In the genomic region with DNA sequence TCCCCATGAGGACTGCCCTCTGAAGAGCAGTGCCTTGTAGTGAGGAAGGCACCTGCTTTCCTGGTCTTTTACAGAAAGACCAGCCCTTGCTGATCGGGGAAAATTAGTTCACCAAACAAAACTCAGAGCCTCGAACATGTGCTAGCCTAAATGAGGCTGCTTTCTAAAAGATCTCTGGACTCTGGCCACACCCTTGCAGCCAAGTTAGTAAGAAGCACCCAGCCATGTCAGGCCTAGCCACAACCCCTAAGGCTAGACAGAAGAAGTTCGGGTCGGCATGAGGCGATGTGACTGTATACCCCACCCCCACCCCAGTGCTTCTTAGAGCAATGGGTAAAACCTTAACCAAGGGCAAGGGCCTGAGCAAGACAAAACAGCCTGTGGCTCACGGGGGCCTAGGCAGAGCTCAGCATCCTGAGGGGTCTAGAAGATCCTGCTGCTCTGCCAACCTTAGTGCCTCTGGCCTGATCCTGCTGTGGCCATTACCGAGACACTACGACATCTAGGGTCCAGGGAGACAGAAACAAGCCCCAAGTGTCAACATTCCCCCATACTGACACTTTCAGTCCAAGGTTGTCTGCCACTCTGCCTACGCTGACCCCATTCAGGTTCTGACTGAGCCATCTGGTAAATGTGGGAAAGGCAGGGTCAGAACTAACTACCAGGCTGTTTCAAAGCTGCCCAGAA, we compare ENCODE assay signal across 8 mouse cellular contexts. TPM values are rescaled to one million over a fixed set of nuclear protein-coding genes. Genes with fewer than 3 reads are reported as not detected.
DNase-seq lines count a peak whose midpoint lies in the region; ATAC-seq and TF ChIP-seq lines count a peak whose summit lies in the region.

No protein-coding gene starts in this region.

- no peak for TF ChIP-seq EP300 in liver, embryonic 14.5 days (IDR thresholded peaks at IDR 0.05; ENCODE audit: low read depth)

- 13% methylated on average over 9 of the region's 9 CpGs for WGBS in liver, embryonic 14.5 days (ENCODE audit: insufficient replicate concordance)

- peak overlapping the region; percentile 98 for H3K4me3 ChIP-seq in gastrocnemius, adult 2 months
- H3K4me3 ChIP-seq in cortical plate, adult 2 months (ENCODE audit: insufficient read depth, low read length): peak overlapping the region; percentile 68; the same call in 1 of the 2 replicates
- peak overlapping the region; percentile 55 to 64 for H3K4me3 ChIP-seq in liver, embryonic 14.5 days (ENCODE audit: insufficient read depth in 1 of 2, low read depth in 2 of 2, low read length in 2 of 2)

- no peak for ATAC-seq in liver, embryonic 14.5 days (ENCODE audit: insufficient read depth)
- no peak for ATAC-seq in monocyte, adult 5-6 weeks (replicated peaks; ENCODE audit: insufficient number of reproducible peaks, low FRiP score, low TSS enrichment, poor library complexity, severe bottlenecking)

- H3K4me2 ChIP-seq in liver, embryonic 14.5 days (ENCODE audit: low read depth): peak overlapping the region; percentile 99

- H3K9ac ChIP-seq in liver, embryonic 14.5 days (replicated peaks): peak overlapping the region; percentile 61

- DNase-seq in gastrocnemius, adult 2 months: no peak
- DNase-seq in gastrocnemius, postnatal 25 days: no peak
- DNase-seq in induced T-regulatory cell, adult 2 months (ENCODE audit: low read depth): peak; percentile 43
- no peak for DNase-seq in liver, embryonic 14.5 days (ENCODE audit: low read depth in 3 of 3, low spot score in 3 of 3)
- no peak for DNase-seq in urinary bladder, postnatal 4 days (ENCODE audit: low spot score in 2 of 2)
- no peak for DNase-seq in frontal cortex, postnatal 36 days (ENCODE audit: low spot score in 2 of 2)

- H3K27ac ChIP-seq in gastrocnemius, adult 2 months: peak overlapping the region; percentile 58
- H3K27ac ChIP-seq in cortical plate, adult 2 months (ENCODE audit: insufficient read depth, low read length): no peak overlapping the region
- peak overlapping the region; percentile 19 for H3K27ac ChIP-seq in liver, embryonic 14.5 days

- peaks cover 12% of the 10 kb centered on the region for H3K4me1 ChIP-seq in cortical plate, adult 2 months (ENCODE audit: control insufficient read depth, insufficient read depth, low read length)
- H3K4me1 ChIP-seq in liver, embryonic 14.5 days (replicated peaks; ENCODE audit: control insufficient read depth in 2 of 2, insufficient read depth in 2 of 2, low read length in 1 of 2): peaks cover 62 to 78% of the 10 kb centered on the region in 2 experiments

- no peaks in the 10 kb centered on the region for H3K9me3 ChIP-seq in liver, embryonic 14.5 days (ENCODE audit: control insufficient read depth, low read length)

- H3K27me3 ChIP-seq in liver, embryonic 14.5 days (ENCODE audit: control insufficient read depth, insufficient read depth, low read length): no peaks in the 10 kb centered on the region

- TF ChIP-seq CTCF in gastrocnemius, adult 2 months (IDR thresholded peaks at IDR 0.05): no peak
- no peak for TF ChIP-seq CTCF in cortical plate, adult 2 months (IDR thresholded peaks at IDR 0.05; ENCODE audit: extremely low read depth, insufficient read depth, low read length)
- TF ChIP-seq CTCF in liver, embryonic 14.5 days (IDR thresholded peaks at IDR 0.05; ENCODE audit: low read depth): no peak

- H3K36me3 ChIP-seq in liver, embryonic 14.5 days (replicated peaks; ENCODE audit: control insufficient read depth, insufficient read depth, low read depth): no peaks in the 10 kb centered on the region

- no peak for TF ChIP-seq POLR2A in cortical plate, adult 2 months (IDR thresholded peaks at IDR 0.05; ENCODE audit: extremely low read depth, insufficient read depth, low read length)

- intact Hi-C loops in gastrocnemius, adult 2 months (cut with DNase I): loop anchor here (1.0 kb wide), 1 partner anchor 10 kb away; no protein-coding TSS in a partner anchor

RNA-seq across cellular contexts. Expression of a gene that starts 10.1 kb away (rescaled TPM):
- 10 to 100 TPM in 1 of 2 experiments, 1 to 10 TPM in 1; 7.1 to 14.0 TPM for total RNA-seq in gastrocnemius, adult 2 months (2021)
- 10 to 100 TPM in 1 of 2 experiments, 1 to 10 TPM in 1; 8.4 to 13.0 TPM for total RNA-seq in gastrocnemius, postnatal 25 days (2021)
- 34.2 and 35.7 TPM in 2 replicates for polyA plus RNA-seq in cortical plate, adult 2 months (2012; rRNA removed)
- polyA plus RNA-seq in liver, embryonic 14.5 days (2012; rRNA removed): 22.7 and 26.3 TPM in 2 replicates
- 11.1 and 13.8 TPM in 2 replicates for polyA plus RNA-seq in liver, embryonic 14.5 days (2014; fragmentation: Nextera tagmentation; extraction: Ambion mirVana)
- 332 to 455 TPM (median 337 TPM) in 3 replicates for total RNA-seq in monocyte, adult 5-6 weeks (2017)

RNA-seq across cellular contexts. Expression of a gene that starts 22.7 kb away (rescaled TPM):
- not detected for total RNA-seq in gastrocnemius, adult 2 months (2021)
- total RNA-seq in gastrocnemius, postnatal 25 days (2021): not detected
- polyA plus RNA-seq in cortical plate, adult 2 months (2012; rRNA removed): not detected in 2 replicates
- polyA plus RNA-seq in liver, embryonic 14.5 days (2012; rRNA removed): not detected in 2 replicates
- not detected in 2 replicates for polyA plus RNA-seq in liver, embryonic 14.5 days (2014; fragmentation: Nextera tagmentation; extraction: Ambion mirVana)
- total RNA-seq in monocyte, adult 5-6 weeks (2017): not detected in 3 replicates

RNA-seq across cellular contexts. Expression of a gene that starts 37.2 kb away (rescaled TPM):
- total RNA-seq in gastrocnemius, adult 2 months (2021): not detected
- total RNA-seq in gastrocnemius, postnatal 25 days (2021): not detected
- 44.6 and 48.1 TPM in 2 replicates for polyA plus RNA-seq in cortical plate, adult 2 months (2012; rRNA removed)
- polyA plus RNA-seq in liver, embryonic 14.5 days (2012; rRNA removed): not detected in 2 replicates
- not detected in 2 replicates for polyA plus RNA-seq in liver, embryonic 14.5 days (2014; fragmentation: Nextera tagmentation; extraction: Ambion mirVana)
- total RNA-seq in monocyte, adult 5-6 weeks (2017): not detected in 3 replicates

RNA-seq across cellular contexts. Expression of a gene that starts 40.2 kb away (rescaled TPM):
- total RNA-seq in gastrocnemius, adult 2 months (2021): not detected
- total RNA-seq in gastrocnemius, postnatal 25 days (2021): not detected
- not detected in 2 replicates for polyA plus RNA-seq in cortical plate, adult 2 months (2012; rRNA removed)
- 0.06 and 0.11 TPM in 2 replicates for polyA plus RNA-seq in liver, embryonic 14.5 days (2012; rRNA removed)
- polyA plus RNA-seq in liver, embryonic 14.5 days (2014; fragmentation: Nextera tagmentation; extraction: Ambion mirVana): 0.11 and 0.18 TPM in 2 replicates
- total RNA-seq in monocyte, adult 5-6 weeks (2017): not detected in 3 replicates

RNA-seq across cellular contexts. Expression of a gene that starts 44.4 kb away (rescaled TPM):
- under 1 TPM; 0.36 to 0.53 TPM for total RNA-seq in gastrocnemius, adult 2 months (2021)
- under 1 TPM; 0.21 to 0.31 TPM for total RNA-seq in gastrocnemius, postnatal 25 days (2021)
- polyA plus RNA-seq in cortical plate, adult 2 months (2012; rRNA removed): 0.08 and 0.13 TPM in 2 replicates
- polyA plus RNA-seq in liver, embryonic 14.5 days (2012; rRNA removed): 0.13 and 0.15 TPM in 2 replicates
- polyA plus RNA-seq in liver, embryonic 14.5 days (2014; fragmentation: Nextera tagmentation; extraction: Ambion mirVana): not detected in 2 replicates
- not detected in 3 replicates for total RNA-seq in monocyte, adult 5-6 weeks (2017)

Comparison
In these comparisons a context has a peak if more than half of its experiments do, and no peak if none do; other contexts are left out.
1. RNA of a gene that starts 10.1 kb away (total RNA-seq): 332 to 455 TPM in monocyte, adult 5-6 weeks; 7.1 to 14.0 TPM in gastrocnemius, adult 2 months and 8.4 to 13.0 TPM in gastrocnemius, postnatal 25 days; every median in the first group is over 10 times any median in the second.
2. Peak in every context shown above with its lines, with median percentiles within 50 percentile points of each other: H3K4me3 ChIP-seq.